Mouse (Mus musculus): ENCODE results near the gene Zbtb25. TPM values are rescaled to one million over a fixed set of nuclear protein-coding genes. Genes with fewer than 3 reads are reported as not detected.

Gene Zbtb25
- total RNA-seq, 2 experiments from 2014 or later, result 14.3 to 16.1 TPM

GRCm38 (mm10) chr12:76303474-76303873 lies 65.9 kb downstream of the Zbtb25 start:
- DNase-seq (ENCODE audit: low spot score in 2 of 2), result no peak

DNA sequence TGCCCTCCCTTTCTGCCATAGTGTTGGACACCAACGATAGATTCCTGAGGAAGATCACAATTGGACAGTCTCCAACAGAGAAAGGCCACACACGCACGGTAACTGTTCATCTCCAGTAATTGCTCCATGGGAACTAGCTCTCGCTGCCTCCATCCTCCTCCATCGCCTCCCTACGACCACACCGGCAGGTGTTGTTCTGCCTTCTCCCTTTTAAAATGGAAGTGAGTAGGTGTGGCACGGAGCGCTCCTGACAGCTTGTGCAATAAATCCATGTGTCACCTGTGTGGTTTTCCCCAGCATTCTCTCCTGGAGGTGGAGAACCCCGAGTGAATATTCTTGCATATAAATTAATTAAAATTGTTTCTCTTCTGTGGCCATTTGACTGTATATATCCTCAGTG lies 69.0 kb downstream of the Zbtb25 start:
- no peak for DNase-seq (ENCODE audit: low spot score in 2 of 2)

DNA sequence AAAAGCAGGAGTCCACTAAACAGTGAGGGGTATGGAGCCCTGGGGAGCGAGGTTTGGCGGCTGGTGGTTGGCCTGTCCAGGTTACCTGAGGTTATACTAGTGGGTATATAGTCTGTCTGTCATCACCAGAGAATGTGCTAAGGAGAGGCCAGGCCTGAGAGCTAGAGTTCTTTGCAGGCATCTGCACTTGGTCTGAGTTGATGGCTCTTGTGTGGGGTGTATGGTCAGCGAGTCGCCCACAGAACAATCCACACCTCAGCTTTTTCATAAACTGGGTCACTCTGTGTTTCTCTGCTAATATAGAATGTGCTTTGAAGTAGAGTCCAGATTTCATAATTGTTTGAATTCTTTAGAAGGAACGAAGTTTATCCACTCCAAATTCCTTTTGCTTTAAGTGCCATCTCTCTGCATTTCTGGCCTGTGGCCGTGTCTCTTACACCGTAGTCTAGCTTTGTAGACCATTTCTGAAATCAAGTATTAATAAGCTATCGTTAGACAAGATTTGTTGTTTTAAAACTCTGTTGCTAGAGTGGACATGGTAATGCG lies 70.0 kb downstream of the Zbtb25 start:
- no peak for DNase-seq (ENCODE audit: low spot score in 2 of 2)

GRCm38 (mm10) chr12:76297830-76298229 lies 71.6 kb downstream of the Zbtb25 start:
- no peak for DNase-seq (ENCODE audit: low spot score in 2 of 2)

Other genes starting within 250 kb of the Zbtb25 start
- under 1 TPM; 0.18 to 0.27 TPM for gene Esr2, start 192.3 kb downstream of the Zbtb25 start, total RNA-seq (2021)
- not detected for gene Tex21, start 122.9 kb downstream of the Zbtb25 start, total RNA-seq (2021)
- gene Mthfd1, start 114.3 kb downstream of the Zbtb25 start, total RNA-seq (2021), result 10 to 100 TPM; 42.6 to 46.1 TPM
- 10 to 100 TPM; 57.9 to 61.0 TPM for gene Akap5, start 44.7 kb downstream of the Zbtb25 start, total RNA-seq (2021)
- gene Zbtb1, start 664 bp upstream of the Zbtb25 start, total RNA-seq (2021), result 1 to 10 TPM; 6.8 to 7.4 TPM
- gene Hspa2, start 34.6 kb upstream of the Zbtb25 start, total RNA-seq (2021), result 100 to 1,000 TPM; 122 to 125 TPM
- gene Ppp1r36, start 47.9 kb upstream of the Zbtb25 start, total RNA-seq (2021), result 1 to 10 TPM; 1.5 to 1.9 TPM
- gene Plekhg3, start 161.3 kb upstream of the Zbtb25 start, total RNA-seq (2021), result 10 to 100 TPM; 21.9 to 24.5 TPM

Measured in layer of hippocampus, adult 18-20 months (tissue).